Mouse (Mus musculus) megakaryocyte, embryonic 14.5 days (primary cell): ENCODE results near the gene Foxm1.

Experiments used
- FLI1 ChIP-seq: IDR thresholded peaks from 2 replicates; pipeline ENCODE4 v1.6.1; 2012; ENCODE audit warnings: low read length, inconsistent platforms, mixed read lengths
- GATA1 ChIP-seq: IDR thresholded peaks from 3 replicates; pipeline ENCODE4 v1.6.1; 2012; ENCODE audit warnings: mixed read lengths, low read length, inconsistent platforms, borderline replicate concordance

DNA sequence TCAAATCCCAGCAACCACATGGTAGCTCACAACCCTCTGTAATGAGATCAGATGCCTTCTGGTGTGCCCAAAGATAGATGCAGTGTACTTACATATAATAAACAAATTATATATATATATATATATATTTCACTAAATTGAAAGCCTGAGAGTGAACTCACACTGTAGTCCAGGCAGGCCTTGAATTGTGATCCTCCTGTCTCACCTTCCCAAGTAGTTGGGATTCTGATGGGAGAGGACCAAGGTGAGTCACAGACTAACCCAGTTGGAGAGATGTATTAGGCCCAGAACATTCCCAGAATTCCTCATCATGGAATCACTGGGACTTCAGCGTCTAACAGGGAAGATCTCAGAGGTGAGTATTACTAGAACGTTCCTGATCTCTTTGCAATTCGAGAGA, 36.2 kb downstream of the Foxm1 start, which contains the start of gene Nrip2:
- TF ChIP-seq GATA1 (no peak), FLI1 (no peak)
